Mouse (Mus musculus) G1E (cell line): ENCODE data around the gene Nvl. TPM values are rescaled to one million over a fixed set of nuclear protein-coding genes. Genes with fewer than 3 reads are reported as not detected.

Source experiments
- ATAC-seq: 2 replicates; pipeline ENCODE4 v1.8.0; 2016; ENCODE audit warnings: mild to moderate bottlenecking; ENCODE audit not compliant: insufficient number of reproducible peaks, poor library complexity, low FRiP score, severe bottlenecking; ENCODE audit errors: extremely low read depth
- DNase-seq: peaks from one replicate; pipeline ENCODE4 v3.0.0; 2012; ENCODE audit warnings: low spot score
- H3K27me3 ChIP-seq: 2 replicates; pipeline ENCODE4 v1.6.1; 2012; ENCODE audit warnings: mild to moderate bottlenecking, low read length, inconsistent platforms; ENCODE audit not compliant: insufficient read depth
- H3K36me3 ChIP-seq: replicated peaks from 2 replicates; pipeline ENCODE3; 2012; ENCODE audit warnings: mild to moderate bottlenecking, inconsistent platforms
- H3K4me1 ChIP-seq: 2 replicates; pipeline ENCODE4 v1.6.1; 2012; ENCODE audit warnings: low read depth, low read length, inconsistent platforms, mixed read lengths; ENCODE audit not compliant: insufficient read depth
- H3K4me3 ChIP-seq: 2 replicates; pipeline ENCODE4 v1.5.1; 2012; ENCODE audit warnings: low read depth, mild to moderate bottlenecking, inconsistent platforms, low read length, moderate library complexity, mixed read lengths
- H3K9me3 ChIP-seq: replicated peaks from 2 replicates; pipeline ENCODE4 v1.6.1; 2012; ENCODE audit warnings: inconsistent platforms
- CTCF ChIP-seq: IDR thresholded peaks from 2 replicates; pipeline ENCODE4 v1.5.1; 2012; ENCODE audit warnings: low read depth, low read length, inconsistent platforms, mixed read lengths
- GATA1 ChIP-seq: IDR thresholded peaks from 2 replicates; pipeline ENCODE4 v1.6.1; 2012; ENCODE audit warnings: borderline replicate concordance, low read length, inconsistent platforms, mixed read lengths
- GATA2 ChIP-seq: IDR thresholded peaks from 2 replicates; pipeline ENCODE4 v1.6.1; 2012; ENCODE audit warnings: low read depth, low read length, inconsistent platforms, borderline replicate concordance
- POLR2AphosphoS5 ChIP-seq: IDR thresholded peaks from 2 replicates; pipeline ENCODE4 v1.6.1; 2012; ENCODE audit warnings: low read depth, low read length, inconsistent platforms; ENCODE audit not compliant: insufficient replicate concordance
- TAL1 ChIP-seq: conservative IDR thresholded peaks from 2 replicates; pipeline ENCODE4 v1.6.1; 2012; ENCODE audit warnings: low read depth, low read length, inconsistent platforms, mixed read lengths
- polyA plus RNA-seq: library from polyadenylated mRNA; stranded (reverse); fragments of >175 nt; gene quantifications from 2 replicates; pipeline ENCODE4 v1.2.3, GENCODE M21; 2012
- total RNA-seq, 2 experiments: library from RNA; stranded (forward) in 1 of 2; stranded (reverse) in 1 of 2; fragments of 200-1000 nt in 1 of 2; fragments of >200 nt in 1 of 2; fragmentation: Nextera tagmentation in 1 of 2; gene quantifications; 2 replicates each; pipeline ENCODE4 v1.2.3; 2014 to 2017

Nvl gene
- total RNA-seq (2014; fragmentation: Nextera tagmentation) (104 and 111 TPM in 2 replicates), total RNA-seq (2017) (41.0 and 48.0 TPM in 2 replicates), polyA plus RNA-seq (3.1 and 3.3 TPM in 2 replicates)

DNA sequence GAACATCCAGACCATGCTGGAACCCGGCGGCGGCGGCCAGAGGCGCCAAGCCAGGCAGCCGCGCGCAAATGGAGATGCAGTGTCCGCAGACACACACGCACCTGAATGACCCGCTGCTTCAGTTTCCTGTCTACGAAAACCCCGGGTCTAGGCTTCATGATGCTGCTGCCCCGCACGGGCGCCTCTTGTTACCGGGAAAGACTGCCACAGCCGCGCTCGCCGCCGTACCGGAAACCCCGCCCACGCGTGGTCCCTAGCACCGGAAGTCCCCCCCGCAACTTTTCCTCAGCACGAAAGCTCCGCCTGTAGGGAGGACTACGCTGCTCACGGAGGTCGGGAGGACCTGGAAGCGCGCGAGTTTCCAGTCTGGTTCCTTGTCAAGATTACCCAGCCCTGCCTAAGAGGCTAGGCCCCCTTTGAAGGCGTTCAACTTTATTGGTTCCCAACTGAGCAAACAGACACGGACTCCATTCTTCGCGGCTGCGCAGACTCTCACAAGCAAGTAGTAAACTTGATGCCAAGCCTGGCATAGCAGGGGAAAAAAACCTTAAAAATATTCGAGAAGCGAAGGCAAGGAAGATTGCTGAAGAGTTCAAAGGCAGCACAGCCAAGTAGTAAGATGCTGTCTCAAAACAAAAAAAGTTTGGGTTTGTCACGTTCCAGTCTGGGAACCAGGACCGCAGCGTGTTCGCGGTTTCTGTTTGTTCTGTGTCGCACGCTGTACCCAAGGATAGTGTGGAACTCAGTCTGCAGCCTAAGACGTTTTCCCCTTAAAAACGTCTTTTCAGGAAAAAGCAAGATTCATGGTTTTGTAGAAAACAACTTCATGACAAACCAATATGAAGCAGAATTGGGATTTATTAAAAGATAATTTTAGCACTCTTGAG, at the start of gene Nvl, which contains the start of gene Cnih4:
Gene Nvl, minus strand, starts transcription at position 255 of the 887 bp plus-strand sequence.
Gene Cnih4, plus strand, starts transcription at position 744 of the 887 bp plus-strand sequence.
- DNase-seq (peak; percentile 85), ATAC-seq (peak; percentile 88)
- TF ChIP-seq TAL1 (no peak), CTCF (no peak), GATA1 (no peak), GATA2 (no peak), POLR2AphosphoS5 (no peak)
- H3K4me3 ChIP-seq, result peak within 1 kb of the TSS; percentile 81
- H3K36me3 ChIP-seq, result peaks cover 34% of the 10 kb centered on the region
- H3K27me3 ChIP-seq, result no peaks in the 10 kb centered on the region
- H3K4me1 ChIP-seq, result peaks cover 34% of the 10 kb centered on the region
- no peaks in the 10 kb centered on the region for H3K9me3 ChIP-seq

DNA sequence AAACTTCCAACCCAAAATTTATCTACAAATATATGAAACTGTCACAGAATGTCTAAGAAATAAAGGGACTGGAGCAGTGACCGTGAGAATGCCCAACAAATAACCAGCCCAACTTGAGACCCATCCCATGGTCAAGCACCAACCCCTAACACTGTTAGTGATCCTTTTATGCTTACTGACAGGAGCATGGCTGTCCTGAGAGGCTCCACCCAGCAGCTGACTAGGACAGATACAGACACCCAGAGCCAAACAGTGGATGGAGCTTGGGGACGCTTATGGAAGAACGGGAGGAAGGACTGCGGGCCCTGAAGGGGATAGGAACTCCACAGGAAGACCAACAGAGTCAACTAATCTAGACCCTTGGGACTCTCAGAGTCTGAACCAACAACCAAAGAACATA, 44.9 kb upstream of the Nvl start:
- H3K4me3 ChIP-seq, result no peak overlapping the region
- ATAC-seq (no peak), DNase-seq (no peak)
- H3K27me3 ChIP-seq, result no peaks in the 10 kb centered on the region
- peaks cover 88% of the 10 kb centered on the region for H3K36me3 ChIP-seq
- 0 out of 2 replicates have a peak, but pooled peaks cover 4% of the 10 kb centered on the region for H3K4me1 ChIP-seq
- no peaks in the 10 kb centered on the region for H3K9me3 ChIP-seq
- TF ChIP-seq TAL1 (no peak), CTCF (no peak), GATA1 (no peak), POLR2AphosphoS5 (no peak), GATA2 (no peak)

DNA sequence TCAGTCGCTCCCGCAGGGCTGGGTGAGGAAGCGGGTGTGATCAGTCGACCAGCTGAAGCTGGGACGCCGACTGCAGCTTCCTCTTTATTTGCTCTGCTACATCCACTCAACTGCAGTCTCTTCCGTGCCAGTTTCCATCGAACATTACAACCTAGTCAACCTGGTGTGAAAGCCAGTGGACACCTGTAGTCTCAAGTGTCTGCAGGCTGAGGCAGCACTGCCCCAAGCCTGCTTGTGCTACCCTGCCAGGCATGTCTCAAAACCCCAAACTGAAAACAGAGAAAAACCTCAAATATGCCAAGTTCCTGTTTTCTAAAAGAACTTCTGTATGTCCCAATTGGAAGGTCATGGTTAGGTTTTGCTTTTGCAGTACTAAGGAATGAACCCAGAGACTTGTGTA, 26.2 kb upstream of the Nvl start:
- peak overlapping the region; percentile 50; the same call in 1 of the 2 replicates for H3K4me3 ChIP-seq
- H3K9me3 ChIP-seq, result no peaks in the 10 kb centered on the region
- peaks cover 13% of the 10 kb centered on the region for H3K4me1 ChIP-seq
- DNase-seq (peak; percentile 29), ATAC-seq (peak; percentile 78)
- no peaks in the 10 kb centered on the region for H3K27me3 ChIP-seq
- peaks cover 79% of the 10 kb centered on the region for H3K36me3 ChIP-seq
- TF ChIP-seq POLR2AphosphoS5, result no peak

DNA sequence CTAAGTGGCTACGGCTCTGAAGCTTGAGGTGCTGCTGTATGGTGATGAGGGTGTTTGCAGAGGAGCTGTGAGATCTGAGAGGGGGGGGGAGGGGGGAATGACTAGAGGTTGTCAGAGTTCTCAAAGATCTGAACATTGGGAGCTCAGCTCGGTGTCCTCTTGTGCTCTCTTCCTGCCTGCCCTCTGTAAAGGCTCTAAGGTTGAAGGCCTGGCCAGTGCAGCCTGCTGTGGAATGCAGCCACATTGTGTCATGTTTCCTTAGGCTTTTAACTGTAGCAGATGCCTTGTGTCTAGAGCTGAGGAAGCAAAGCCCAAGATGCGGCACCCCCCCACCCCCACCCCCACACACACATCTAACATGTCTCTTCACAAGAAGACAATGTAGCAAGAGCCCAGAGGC, 24.4 kb upstream of the Nvl start:
- Histone ChIP-seq H3K4me1 (peaks cover 13% of the 10 kb centered on the region), H3K4me3 (no peak overlapping the region), H3K36me3 (peaks cover 80% of the 10 kb centered on the region), H3K9me3 (no peaks in the 10 kb centered on the region), H3K27me3 (no peaks in the 10 kb centered on the region)
- no peak for TF ChIP-seq CTCF
- TF ChIP-seq POLR2AphosphoS5, result no peak
- no peak for TF ChIP-seq TAL1
- no peak for TF ChIP-seq GATA2
- no peak for TF ChIP-seq GATA1
- DNase-seq (no peak), ATAC-seq (no peak)

DNA sequence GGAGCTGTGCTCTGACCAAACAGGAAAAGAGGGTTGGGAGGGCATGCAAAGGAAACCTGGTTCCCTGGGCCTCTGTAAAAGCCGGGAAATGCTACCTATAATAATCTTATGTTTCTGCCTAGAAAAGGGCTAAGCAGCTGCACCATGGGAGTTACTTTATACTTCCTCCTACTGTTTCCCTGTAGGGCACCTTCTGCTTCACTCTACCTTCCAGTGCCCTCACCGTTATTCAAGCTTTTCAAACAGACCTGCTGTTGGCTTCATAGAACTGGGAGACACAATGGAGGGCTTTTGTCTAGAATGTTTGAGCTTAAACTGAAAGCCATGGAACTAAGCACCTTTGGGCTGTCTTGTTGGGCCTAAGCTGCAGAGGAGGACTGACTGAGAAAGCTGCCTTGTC, 23.8 kb upstream of the Nvl start:
- Histone ChIP-seq H3K4me3 (no peak overlapping the region), H3K36me3 (peaks cover 82% of the 10 kb centered on the region), H3K4me1 (peaks cover 13% of the 10 kb centered on the region), H3K27me3 (no peaks in the 10 kb centered on the region), H3K9me3 (no peaks in the 10 kb centered on the region)
- no peak for TF ChIP-seq CTCF
- no peak for TF ChIP-seq GATA2
- TF ChIP-seq GATA1, result no peak
- no peak for TF ChIP-seq TAL1
- TF ChIP-seq POLR2AphosphoS5, result no peak
- DNase-seq (no peak), ATAC-seq (no peak)

DNA sequence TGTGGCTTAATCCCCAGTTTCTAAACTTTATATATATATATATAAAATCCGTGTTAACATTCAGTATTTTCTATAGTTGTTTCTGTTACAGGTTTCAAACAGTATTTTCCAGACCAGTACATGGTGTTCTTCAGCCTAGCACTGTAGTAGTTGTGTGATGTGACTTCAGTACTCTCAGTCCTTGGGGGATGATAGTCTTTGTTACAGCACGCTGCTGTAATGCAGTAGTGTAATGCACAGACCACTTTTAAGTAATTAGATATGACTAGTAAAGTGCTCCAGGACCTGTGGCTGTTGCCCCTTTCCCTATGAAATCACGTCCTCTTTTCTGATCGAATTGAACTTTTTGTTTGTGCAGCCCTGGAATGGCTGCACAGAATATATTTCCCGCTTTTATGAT, 7.5 kb upstream of the Nvl start:
- DNase-seq, result no peak
- Histone ChIP-seq H3K9me3 (no peaks in the 10 kb centered on the region), H3K27me3 (no peaks in the 10 kb centered on the region), H3K36me3 (peaks cover 36% of the 10 kb centered on the region), H3K4me1 (peaks cover 43% of the 10 kb centered on the region), H3K4me3 (peak overlapping the region; percentile 88)
- ATAC-seq, result no peak
- TF ChIP-seq GATA2, result no peak
- no peak for TF ChIP-seq POLR2AphosphoS5
- TF ChIP-seq GATA1, result no peak
- TF ChIP-seq CTCF, result no peak
- TF ChIP-seq TAL1, result no peak
